Mouse (Mus musculus) thymus, postnatal 14 days (tissue): ENCODE measurements at regions not wholly inside any gene's neighbourhood (a gene's known extent, or its start where the extent isn't known, plus 50 kb on each side); places are given as distances from the start of the nearest gene placed in this dataset.
A peak's percentile ranks its signal among the peaks of the same experiment; 100 is the strongest.

Source experiments
- DNase-seq: peaks from one replicate; pipeline ENCODE4 v3.0.0; 2021

GRCm38 (mm10) chr13:114523116-114523515 lies 64.4 kb upstream of the Fst start:
- peak; percentile 64 for DNase-seq

DNA sequence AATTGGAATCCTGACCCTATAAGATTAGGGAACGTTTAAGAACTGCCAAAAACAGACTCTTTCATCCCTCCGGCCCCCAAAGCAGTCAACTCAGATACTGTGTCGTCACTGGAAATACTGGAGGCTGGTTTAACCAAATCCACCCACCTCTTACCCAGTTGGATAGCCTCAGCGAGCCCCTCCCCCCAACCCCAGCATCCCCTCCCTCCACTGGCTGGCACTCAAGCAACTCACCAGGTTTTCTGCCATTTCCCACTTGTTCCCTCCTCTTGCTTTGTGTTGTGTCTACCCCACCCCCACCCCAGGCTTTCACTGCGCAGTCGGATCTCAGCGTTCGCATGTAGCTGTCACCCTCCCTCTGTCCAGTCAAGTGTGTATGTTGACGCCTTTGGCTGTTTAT lies 68.1 kb upstream of the Fst start:
- DNase-seq, result no peak

DNA sequence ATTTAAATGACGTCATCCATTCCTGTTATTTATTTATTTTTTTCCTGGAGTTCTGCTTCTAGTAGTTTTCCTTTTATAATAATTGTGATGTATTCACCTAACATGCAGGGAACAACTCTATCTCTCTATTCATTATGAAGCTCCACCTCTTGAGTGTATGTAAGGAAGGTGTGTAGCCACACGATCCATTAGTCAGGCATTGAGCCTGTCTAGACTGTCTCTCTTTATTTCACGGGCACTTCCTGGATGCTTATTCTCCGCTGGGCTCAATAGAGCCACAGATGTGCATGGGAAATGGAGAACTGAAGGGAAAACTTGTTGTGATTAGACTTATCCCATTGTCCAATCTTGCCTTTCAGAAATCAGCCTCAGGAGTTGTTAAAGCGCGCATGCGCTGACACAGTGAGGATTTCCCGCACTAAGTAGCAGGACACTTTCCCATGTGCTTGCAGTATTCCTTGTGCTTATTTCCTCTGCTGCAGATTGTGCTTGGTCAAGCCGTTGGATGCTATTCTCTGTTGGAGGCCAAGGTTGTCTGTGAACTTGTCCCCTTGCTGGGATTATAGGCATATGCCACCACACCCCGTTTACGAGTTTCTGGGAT lies 71.5 kb upstream of the Fst start:
- no peak for DNase-seq

- no peak for DNase-seq
Observed at GRCm38 (mm10) chr13:114531780-114532179, 73.0 kb upstream of the Fst start.

DNA sequence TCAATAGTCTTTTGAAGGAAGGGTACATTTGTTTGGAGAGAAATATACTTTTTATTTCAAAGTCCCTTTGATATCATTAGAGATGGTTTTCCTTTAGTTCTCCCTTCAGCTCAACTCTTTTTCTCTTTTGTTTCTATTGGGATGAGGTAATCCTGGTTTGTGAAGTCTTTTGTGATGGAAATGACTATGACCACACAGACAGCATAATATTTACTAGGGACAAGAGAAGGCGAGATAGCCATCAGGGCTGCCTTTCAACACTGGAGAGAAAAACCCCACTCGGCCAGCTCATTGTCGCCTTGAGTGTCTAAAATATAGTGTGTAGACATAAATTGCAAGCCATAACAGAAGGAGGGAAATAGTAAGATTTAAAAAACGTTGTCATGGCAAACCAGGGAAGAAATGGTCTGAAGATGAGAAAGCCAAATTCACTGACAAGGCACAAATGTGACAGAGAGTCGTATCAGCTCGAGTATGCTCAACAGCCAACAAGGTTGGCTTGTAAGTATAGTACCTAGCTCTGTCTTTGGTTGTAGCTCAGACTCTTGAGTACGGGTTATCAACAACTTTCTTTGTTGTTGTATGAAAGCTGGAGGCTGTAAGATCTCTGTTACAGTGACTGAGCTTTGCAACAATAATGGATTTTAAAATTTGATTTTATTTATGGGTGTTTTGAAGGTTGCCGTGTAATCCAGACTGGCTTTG lies 73.8 kb upstream of the Fst start:
- DNase-seq, result no peak

DNA sequence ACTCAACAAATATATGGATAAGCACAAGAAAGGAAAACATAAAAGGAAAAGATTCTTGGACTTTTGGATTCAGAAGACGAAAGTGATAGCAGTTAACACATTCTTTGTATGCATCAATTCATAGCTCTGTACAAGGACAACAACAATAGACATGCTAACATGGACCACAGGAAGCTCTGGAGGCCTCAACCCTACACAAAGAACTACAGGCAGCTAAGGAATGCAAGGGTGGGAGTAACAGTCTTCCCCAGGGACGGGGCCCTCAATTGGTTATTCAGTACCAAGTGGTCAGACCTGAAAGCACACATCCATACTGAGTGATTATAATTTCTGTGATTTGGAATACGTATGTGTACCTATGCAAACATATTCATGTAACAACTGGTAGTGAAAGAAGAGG lies 75.8 kb upstream of the Fst start:
- no peak for DNase-seq

DNA sequence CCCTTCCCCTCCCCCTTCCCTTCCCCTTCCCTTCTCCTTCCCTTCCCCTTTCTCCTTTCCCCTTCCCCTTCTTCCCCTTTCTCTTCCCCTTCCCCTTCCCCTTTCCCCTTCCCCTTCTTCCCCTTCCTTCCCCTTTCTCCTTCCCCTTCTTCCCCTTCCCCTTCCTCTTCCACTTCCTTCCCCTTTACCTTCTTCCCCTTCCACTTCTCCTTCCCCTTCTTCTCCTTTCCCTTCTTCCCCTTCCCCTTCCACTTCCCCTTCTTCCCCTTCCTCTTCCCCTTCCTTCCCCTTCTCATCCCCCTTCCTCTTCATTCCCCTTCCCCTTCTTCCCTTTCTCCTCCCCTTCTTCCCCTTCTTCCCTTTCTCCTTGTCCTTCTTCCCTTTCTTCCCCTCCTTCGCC lies 77.0 kb upstream of the Fst start:
- no peak for DNase-seq

DNA sequence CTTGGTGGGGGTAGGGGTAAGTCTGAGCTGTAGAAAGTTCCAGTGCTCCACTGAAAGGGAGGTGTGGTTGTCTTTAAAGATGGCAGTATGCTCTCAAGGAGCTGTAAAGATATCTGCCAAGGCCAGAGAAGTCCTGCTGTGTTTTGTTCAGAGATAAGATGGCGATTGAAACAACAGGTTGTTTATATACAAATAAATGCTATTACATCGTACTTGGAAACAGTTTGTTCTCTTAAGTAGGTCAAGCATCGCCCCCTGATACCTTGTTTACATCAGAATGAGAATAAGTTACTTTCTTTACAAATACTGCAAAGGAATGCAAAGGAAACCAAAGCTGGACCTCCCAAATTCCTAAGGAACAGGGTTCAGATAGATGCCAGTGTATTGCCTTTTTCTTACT lies 113.0 kb upstream of the Fst start:
- no peak for DNase-seq

DNA sequence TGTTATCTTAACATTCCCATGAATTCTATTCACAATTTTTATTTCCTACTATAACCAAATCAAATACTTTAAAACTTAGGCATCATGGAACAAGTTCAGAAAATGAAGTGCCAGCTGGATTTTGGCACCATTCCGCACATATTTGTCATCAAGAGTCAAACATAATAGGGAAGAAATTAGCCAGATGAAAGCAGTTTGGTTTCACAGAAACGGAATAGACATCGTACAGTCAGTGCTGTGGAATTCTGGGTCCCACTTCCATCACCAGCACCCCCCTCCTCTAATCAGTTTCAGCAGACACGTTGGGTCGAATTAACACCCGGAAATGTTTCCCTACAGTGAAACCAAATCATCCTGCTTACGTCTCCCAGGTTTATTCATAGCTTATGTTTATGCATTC lies 125.8 kb upstream of the Fst start:
- DNase-seq, result no peak

DNA sequence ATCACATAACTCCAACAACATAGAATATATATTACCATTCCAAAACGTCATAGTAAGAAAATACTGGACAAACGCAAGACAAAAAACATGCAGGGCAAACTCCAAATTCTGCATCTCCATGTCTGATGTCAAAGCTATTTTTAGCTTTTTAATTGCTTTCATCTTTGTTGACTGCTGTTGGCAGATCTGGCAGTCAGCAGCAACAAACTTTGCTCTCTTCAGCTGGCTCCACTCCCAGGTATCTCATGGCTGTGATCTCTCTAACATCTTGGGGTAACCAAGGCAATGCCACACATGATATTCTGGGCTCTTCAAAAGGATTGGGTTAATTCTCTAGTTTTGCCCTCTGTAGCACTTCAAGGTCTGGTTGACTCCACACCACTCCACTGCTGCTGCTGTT lies 128.9 kb upstream of the Fst start:
- DNase-seq, result no peak

GRCm38 (mm10) chr13:114603341-114603740 lies 144.6 kb upstream of the Fst start:
- no peak for DNase-seq

DNA sequence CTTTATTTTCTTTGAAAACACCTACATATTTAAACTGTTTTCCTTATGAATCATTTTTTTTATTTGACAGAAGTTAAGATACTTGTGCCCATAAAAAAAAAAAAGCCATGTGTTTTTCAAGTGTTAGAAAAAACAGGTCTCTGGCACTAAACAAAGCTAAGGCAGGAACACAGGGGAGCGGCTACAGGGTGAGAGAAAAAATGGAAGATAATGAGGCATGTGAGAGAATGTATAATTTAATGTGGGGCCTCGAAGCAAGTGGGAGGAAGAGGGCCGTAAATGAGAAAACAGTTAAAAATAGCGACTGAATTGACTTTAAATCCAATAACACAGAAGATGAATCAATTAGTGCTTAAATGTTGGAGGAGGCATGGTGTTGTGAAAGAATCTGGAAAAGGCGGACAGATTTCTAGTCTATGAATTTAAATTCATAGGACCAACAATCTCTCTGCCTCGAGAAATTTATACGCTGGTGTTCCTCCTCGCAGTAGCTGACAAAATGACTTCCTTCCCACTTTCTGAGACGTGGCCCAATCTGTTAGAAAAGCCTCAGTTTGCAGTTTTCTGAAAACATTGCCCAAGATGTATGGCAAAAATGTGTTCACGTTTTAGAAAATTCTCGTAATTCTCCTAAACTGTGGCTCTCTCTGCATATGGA lies 145.4 kb upstream of the Fst start:
- DNase-seq, result no peak

- no peak for DNase-seq
Observed at GRCm38 (mm10) chr13:114613909-114614308, 155.2 kb upstream of the Fst start.

DNA sequence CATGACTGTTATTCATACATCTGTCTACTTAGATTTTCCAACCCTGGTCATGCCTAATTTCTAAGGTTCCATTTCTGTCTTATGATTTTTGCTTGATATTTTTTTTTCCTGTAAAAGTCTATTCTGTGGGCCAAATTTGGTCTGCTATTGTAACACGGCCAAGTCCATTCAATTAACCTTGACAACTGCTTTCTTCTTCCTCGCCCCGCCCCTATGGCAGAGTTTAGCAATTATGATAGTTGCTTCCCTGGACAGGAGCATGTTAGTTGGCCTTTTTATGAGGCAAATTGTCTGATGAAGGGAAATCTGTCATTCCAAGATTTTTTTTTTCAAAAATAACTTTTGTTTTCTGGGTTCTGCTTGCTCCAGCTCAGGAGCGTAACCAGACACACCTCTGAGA lies 160.7 kb upstream of the Fst start:
- no peak for DNase-seq

DNA sequence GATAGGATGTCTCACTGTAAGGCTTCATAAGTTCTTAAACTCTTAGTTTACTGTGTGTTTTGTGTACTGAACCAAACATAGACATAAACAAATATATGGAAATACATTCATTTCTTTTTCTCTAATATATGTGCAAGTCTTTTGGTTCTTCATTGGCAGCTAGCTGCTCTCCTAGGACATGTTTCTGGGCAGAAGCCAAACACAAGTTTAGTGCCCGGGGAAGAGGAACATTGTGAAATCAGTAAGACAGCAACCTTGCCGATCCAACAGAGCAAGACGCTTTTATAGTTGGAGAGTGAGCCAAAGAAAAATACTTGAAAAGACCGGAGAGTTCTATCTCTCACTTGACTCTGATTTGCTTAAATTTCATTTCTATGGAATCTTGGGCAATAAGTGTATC lies 178.0 kb upstream of the Fst start:
- no peak for DNase-seq

- no peak for DNase-seq
Observed at GRCm38 (mm10) chr13:114639531-114639930, 178.5 kb upstream of the Mocs2 start.

DNA sequence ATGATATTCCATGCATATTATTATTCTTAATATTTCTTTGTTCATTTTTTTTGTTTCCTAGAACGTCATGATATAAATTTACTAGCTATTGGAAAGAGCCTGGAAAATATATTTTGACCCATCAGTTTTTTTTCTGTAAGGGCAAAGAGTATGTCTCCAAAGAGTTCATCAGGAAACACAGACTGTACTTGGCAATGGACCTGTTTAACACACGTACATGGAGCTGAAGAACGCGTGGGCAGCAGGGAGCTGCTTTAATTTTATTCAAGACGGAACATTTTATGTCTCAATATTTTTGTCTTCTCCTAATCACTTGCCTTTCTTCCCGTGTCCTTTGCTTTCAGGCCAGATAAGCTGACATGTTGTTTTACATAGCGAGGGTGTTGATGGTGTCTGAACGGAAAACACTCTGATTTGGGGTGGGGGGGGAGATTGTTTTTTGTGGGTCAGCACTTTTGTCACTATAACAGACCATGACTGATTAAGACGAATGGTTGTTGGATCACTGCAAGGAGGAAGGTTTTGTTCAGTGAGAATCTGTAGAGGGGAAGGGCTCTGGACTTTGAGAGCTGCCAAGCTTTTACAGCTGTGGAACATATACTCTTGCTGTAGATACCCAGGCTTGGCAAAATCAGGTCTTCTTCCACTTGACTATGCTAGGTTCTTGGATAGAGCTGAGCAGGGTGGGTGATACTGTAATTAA lies 176.2 kb upstream of the Mocs2 start:
- DNase-seq, result no peak

DNA sequence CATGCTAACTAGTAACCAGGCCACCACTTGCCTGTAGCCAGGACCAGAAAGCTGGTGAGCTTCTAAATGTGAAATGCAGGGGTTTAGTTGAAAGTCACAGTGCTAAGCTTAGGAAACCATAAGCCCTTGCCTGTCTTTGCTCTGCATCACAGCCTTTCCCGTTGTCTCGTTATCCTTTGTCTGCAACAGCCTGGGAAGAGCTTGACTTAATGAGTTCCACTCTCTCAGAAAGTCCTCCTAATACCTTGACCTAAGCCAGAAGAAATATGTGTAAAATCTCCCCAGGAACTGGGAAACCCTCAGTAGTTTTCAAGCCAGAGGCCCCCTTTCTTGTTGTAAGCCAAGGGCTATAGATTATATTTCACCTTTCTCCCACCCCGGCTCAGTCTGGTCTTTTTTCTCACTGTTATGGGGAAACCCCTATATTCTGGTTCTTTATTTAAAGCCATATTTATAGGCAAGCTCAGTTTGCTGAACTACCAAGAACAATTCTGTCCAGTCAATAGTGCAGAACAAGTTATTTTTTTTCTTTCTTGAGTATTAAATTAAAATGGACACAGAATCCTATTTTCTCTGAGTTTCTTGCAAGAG lies 175.0 kb upstream of the Mocs2 start:
- no peak for DNase-seq

DNA sequence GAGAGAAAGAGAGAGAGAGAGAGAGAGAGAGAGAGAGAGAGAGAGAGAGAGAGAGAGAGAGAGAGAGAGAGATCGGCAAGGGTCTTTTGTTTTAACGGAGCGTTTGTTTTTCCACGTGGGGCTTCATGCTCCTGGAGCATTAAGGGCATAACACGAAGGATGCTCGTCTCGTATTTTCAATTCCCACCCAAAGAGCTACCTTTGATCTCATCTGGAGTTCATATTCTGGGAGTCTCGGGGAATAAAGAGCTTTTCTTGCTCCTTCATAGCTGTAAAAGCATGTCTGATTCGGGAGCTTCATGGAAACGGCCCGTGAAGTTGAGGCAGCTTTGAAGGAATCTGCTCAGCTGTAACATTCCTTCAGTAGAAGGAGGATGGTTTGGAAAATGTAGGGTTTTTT lies 174.5 kb upstream of the Mocs2 start:
- no peak for DNase-seq

DNA sequence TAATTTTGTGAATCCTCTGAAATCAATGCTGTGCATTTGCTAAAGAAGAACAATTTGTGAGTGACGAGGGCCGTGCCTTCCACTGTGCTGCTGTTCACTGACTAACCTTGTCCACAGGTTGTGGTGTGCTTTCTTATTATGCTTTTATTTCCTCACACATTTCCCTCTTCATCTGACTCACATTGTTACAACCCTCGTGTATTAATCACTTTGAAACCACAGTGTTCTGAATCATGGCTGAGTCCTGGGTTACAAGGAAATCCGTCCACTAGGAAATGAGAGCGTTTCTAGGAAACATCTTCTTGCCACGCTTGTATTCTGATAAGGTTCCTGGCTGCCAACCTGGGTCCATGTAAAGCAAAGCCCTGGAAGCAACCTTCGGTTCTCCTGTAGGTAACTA lies 163.8 kb upstream of the Mocs2 start:
- no peak for DNase-seq

- DNase-seq, result no peak
Observed at GRCm38 (mm10) chr13:114654953-114655586, 163.0 kb upstream of the Mocs2 start.

DNA sequence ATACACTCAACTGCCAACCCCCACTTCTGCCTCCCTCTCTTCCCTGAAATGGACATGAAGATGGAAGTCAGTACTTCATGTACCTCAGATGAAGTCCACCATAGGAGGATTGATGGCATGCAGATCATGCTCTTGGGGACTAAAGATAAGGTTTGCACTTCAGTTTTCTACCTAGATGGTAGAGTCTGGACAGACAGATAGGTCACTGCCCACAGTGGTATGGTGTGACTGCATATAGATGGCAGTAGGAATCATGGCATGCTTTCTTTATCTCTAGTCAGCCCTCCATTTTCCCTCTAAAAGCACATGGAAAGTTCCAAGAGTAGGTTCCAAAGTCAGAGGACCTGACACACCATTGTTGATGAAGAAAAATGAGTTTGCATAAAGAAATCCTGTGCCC lies 145.6 kb upstream of the Mocs2 start:
- DNase-seq, result no peak
